Mouse (Mus musculus): ENCODE measurements at regions not wholly inside any gene's neighbourhood (a gene's known extent, or its start where the extent isn't known, plus 50 kb on each side); places are given as distances from the start of the nearest gene placed in this dataset.

DNA sequence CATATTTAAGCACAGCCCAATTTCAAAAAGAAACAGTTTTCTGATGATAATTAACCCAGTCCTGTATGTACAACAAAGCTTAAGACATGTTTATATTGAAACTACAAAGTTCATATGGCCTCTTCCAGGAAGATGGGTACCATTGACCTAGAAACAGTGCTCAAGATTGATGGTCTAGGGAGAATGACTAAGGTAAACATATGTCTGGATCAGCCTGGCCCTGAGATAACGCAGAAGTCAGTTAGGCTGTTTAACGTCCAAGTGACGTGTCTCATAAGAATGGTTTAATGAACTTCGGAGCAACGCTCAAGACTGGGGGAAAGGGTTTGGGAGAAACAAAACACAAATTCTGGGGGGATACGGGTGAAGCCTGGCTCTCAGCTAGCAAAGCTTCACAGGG is 60.8 kb upstream of the Plcz1 start:
- Histone ChIP-seq H3K4me3 (ENCODE audit: insufficient read depth in 1 of 2, low read depth in 1 of 2, low read length in 2 of 2, poor library complexity in 1 of 2, severe bottlenecking in 1 of 2) (no peak overlapping the region), H3K9me3 (ENCODE audit: control insufficient read depth, insufficient read depth, low read depth, low read length) (no peaks in the 10 kb centered on the region), H3K4me1 (ENCODE audit: control insufficient read depth in 2 of 2, insufficient read depth in 2 of 2, low read length in 2 of 2, poor library complexity in 1 of 2) (no peaks in the 10 kb centered on the region), H3K27ac (ENCODE audit: insufficient read depth, low read depth, low read length, poor library complexity, severe bottlenecking) (no peak overlapping the region), H3K9ac (ENCODE audit: insufficient read depth, low read depth, low read length, poor library complexity, severe bottlenecking) (no peak overlapping the region), H3K36me3 (ENCODE audit: control insufficient read depth, insufficient read depth, low read length, poor library complexity, severe bottlenecking) (no peaks in the 10 kb centered on the region)
- TF ChIP-seq CHD2 (IDR thresholded peaks at IDR 0.05; ENCODE audit: low read depth, low read length) (no peak), MAFK (IDR thresholded peaks at IDR 0.05; ENCODE audit: insufficient read depth, low read depth, low read length) (no peak), ZC3H11A (IDR thresholded peaks at IDR 0.05; ENCODE audit: borderline replicate concordance, low read depth, low read length) (no peak), HCFC1 (IDR thresholded peaks at IDR 0.05; ENCODE audit: borderline replicate concordance, insufficient read depth, low read length) (no peak), ZNF384 (IDR thresholded peaks at IDR 0.05; ENCODE audit: low read depth, low read length) (no peak)
- DNase-seq (ENCODE audit: low read depth, low spot score): no peak
- in situ Hi-C loops (cut with MboI; ENCODE audit: low sequenced_read_pairs in 2 of 2, unreplicated experiment in 2 of 2): no loop called here

DNA sequence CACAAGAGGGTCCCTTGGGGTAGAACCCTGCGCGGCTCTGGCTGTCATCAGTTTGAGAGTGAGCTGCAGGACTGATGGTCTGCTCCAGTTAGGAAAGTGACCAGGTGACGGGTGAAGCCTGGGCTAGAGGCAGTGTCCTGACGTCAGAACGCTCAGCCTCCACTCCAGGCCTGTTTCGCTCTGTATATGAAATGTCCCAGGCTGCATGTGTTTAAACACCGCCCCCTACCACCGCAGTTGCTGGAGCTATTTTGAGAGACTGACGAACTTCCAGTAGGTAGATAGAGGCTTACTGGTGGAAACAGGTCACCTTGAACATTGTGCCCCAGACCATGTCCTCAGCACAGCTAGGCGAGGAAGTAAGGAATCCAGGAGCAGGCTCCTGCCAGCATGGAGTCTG is 54.2 kb upstream of the Plcz1 start:
- H3K9me3 ChIP-seq (ENCODE audit: control insufficient read depth, insufficient read depth, low read depth, low read length): no peaks in the 10 kb centered on the region
- H3K4me1 ChIP-seq (ENCODE audit: control insufficient read depth in 2 of 2, insufficient read depth in 2 of 2, low read length in 2 of 2, poor library complexity in 1 of 2): no peaks in the 10 kb centered on the region
- H3K4me3 ChIP-seq (ENCODE audit: insufficient read depth in 1 of 2, low read depth in 1 of 2, low read length in 2 of 2, poor library complexity in 1 of 2, severe bottlenecking in 1 of 2): no peak overlapping the region
- TF ChIP-seq HCFC1 (IDR thresholded peaks at IDR 0.05; ENCODE audit: borderline replicate concordance, insufficient read depth, low read length) (no peak), CHD2 (IDR thresholded peaks at IDR 0.05; ENCODE audit: low read depth, low read length) (no peak), ZC3H11A (IDR thresholded peaks at IDR 0.05; ENCODE audit: borderline replicate concordance, low read depth, low read length) (no peak), MAFK (IDR thresholded peaks at IDR 0.05; ENCODE audit: insufficient read depth, low read depth, low read length) (no peak)
- H3K36me3 ChIP-seq (ENCODE audit: control insufficient read depth, insufficient read depth, low read length, poor library complexity, severe bottlenecking): no peaks in the 10 kb centered on the region
- DNase-seq (ENCODE audit: low read depth, low spot score): no peak
- in situ Hi-C loops (cut with MboI; ENCODE audit: low sequenced_read_pairs in 2 of 2, unreplicated experiment in 2 of 2): no loop called here
- no peak overlapping the region for H3K9ac ChIP-seq (ENCODE audit: insufficient read depth, low read depth, low read length, poor library complexity, severe bottlenecking)
- no peak overlapping the region for H3K27ac ChIP-seq (ENCODE audit: insufficient read depth, low read depth, low read length, poor library complexity, severe bottlenecking)
